Mouse (Mus musculus) right cerebral cortex, postnatal 4 days (tissue): ENCODE results near the gene Adamtsl5.

Experiments
- DNase-seq: peaks from one replicate; pipeline ENCODE4 v3.0.0-alpha.2; 2022

Adamtsl5 gene

DNA sequence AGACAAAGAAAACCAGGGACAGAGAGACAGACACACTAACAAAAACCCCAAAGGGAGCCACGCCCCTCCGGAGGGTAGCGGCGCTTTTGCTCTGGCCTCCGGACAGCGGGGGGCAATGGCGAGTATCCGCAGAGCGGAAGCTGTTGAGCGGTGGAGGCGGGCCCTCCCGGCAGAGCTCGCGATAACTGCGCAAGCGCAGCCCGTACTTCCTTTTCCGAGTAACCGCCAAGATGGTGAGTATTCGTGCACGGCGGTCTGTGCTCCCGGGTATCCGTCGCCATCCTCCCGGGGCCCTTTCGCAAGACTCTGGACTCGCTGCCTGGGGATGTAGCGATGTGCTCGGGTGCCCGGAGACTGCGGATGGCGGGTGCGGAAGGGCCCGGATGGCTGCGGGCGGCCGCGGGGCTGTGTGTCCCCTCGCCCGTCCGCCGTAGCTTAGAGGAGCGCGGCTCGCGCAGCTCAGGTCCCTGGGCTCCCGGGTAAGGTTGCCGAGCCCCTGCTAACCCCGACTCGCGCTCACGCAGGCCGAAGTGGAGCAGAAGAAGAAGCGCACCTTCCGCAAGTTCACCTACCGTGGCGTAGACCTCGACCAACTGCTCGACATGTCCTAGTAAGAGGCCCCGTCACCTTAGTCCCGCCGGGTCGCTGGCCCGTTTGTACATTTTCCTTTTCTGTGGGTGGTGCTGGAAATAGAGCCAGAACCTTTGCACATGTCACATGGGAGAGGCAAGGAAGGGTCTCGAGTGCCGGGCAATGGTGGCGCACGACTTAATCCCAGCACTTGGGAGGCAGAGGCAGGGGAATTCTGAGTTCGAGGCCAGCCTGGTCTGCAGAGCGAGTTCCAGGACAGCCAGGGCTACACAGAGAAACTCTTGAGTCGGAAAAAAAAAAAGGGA is 55.7 kb downstream of the Adamtsl5 start, which contains the start of gene Rps15:
Gene Rps15, plus strand, starts transcription at position 203 of the 896 bp plus-strand sequence.
- peak; percentile 95 for DNase-seq
